Mouse (Mus musculus) cerebellum, adult 2 months (tissue): ENCODE measurements around the gene Ppp1r37.

Experiments used
- CTCF ChIP-seq: fragments of 200-500 bp; IDR thresholded peaks from 2 replicates; pipeline ENCODE4 v1.5.1; 2011; ENCODE audit warnings: low read depth, mild to moderate bottlenecking, control low read depth, low read length, moderate library complexity, borderline replicate concordance; ENCODE audit not compliant: insufficient read depth
- POLR2A ChIP-seq: fragments of 200-500 bp; IDR thresholded peaks from 2 replicates; pipeline ENCODE4 v1.6.1; 2011; ENCODE audit warnings: low read length, control low read depth, borderline replicate concordance; ENCODE audit not compliant: insufficient read depth

DNA sequence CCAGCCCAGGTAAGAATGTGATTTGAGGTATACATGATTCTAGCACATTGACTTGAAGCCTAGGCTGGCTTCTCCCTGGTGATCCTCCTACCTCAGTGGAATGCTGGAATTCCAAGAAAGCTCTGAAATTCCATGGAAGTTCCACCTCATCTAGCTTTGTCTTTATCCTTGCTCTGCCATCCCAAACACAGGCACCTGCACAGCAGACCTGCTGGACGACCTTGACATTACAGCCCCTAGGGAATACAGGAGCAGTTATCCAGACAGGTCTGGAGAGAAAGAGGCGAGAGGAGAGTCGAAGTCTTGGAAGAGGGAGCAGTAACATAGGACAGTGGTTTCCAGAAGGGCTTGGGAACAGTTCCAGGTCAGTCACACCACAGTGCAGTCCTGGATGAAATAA lies 6.8 kb upstream of the Ppp1r37 start:
- no peak for TF ChIP-seq CTCF
- no peak for TF ChIP-seq POLR2A
